ENCODE assay signal across 21 mouse cellular contexts in the genomic region with DNA sequence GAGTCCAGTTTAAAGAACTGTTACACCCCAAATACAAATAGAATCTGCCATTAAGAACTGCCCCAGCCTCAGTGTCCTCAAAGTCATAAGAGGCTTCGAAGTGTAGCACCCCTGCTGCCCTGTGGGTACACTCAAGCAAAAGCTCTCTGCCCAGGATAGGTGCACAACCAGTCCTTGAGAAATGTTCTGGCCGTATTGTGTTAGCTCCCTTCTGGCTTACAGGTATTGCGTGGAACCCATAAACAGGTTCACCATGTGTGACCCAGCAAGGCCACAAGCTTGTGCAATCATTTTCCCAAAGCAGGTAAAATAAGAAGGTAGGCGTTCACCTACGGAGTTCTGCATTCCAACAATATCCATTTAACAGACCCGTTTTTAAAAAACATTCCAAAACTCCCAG.
"Had no signal": no experiment of that assay in that cellular context is flagged by ENCODE, and none has a peak within 500 bp of the region (broad histone marks: within the 10 kb centered on the region; RNA-seq: fewer than 3 reads in every experiment).

No protein-coding gene starts in this region.

- DNase-seq: kidney, postnatal 10 days; kidney, postnatal 36 days; layer of hippocampus, postnatal 36 days; lung, postnatal 10 days; lung, postnatal 36 days; retina, postnatal 1 day; right cerebral cortex, postnatal 25 days; spleen, adult 18-20 months; thymus, postnatal 25 days had no signal

- H3K27ac ChIP-seq: kidney, embryonic 15.5 days; left cerebral cortex, adult 2 months; liver, embryonic 12.5 days; liver, embryonic 15.5 days; lung, embryonic 15.5 days; midbrain, embryonic 10.5 days; midbrain, embryonic 13.5 days; neural tube, embryonic 13.5 days; stomach, embryonic 15.5 days had no signal

- ATAC-seq: liver, embryonic 12.5 days; midbrain, embryonic 13.5 days; midbrain, embryonic 16.5 days had no signal

- H3K4me1 ChIP-seq: liver, embryonic 15.5 days had no signal

- H3K36me3 ChIP-seq: kidney, embryonic 15.5 days; liver, embryonic 12.5 days; liver, embryonic 15.5 days; lung, embryonic 15.5 days; midbrain, embryonic 10.5 days; midbrain, embryonic 13.5 days; neural tube, embryonic 13.5 days; stomach, embryonic 15.5 days had no signal

- H3K9me3 ChIP-seq: liver, embryonic 12.5 days; liver, embryonic 15.5 days; lung, embryonic 15.5 days; midbrain, embryonic 10.5 days; midbrain, embryonic 13.5 days; neural tube, embryonic 13.5 days; stomach, embryonic 15.5 days had no signal

- H3K4me3 ChIP-seq: kidney, embryonic 15.5 days; left cerebral cortex, adult 2 months; liver, embryonic 12.5 days; liver, embryonic 15.5 days; lung, embryonic 15.5 days; megakaryocyte, embryonic 14.5 days; midbrain, embryonic 10.5 days; midbrain, embryonic 13.5 days; myocyte; neural tube, embryonic 13.5 days; stomach, embryonic 15.5 days had no signal

- H3K4me2 ChIP-seq: kidney, embryonic 15.5 days; liver, embryonic 12.5 days; liver, embryonic 15.5 days; lung, embryonic 15.5 days; midbrain, embryonic 13.5 days; stomach, embryonic 15.5 days had no signal

- H3K9ac ChIP-seq: kidney, embryonic 15.5 days; liver, embryonic 12.5 days; liver, embryonic 15.5 days; lung, embryonic 15.5 days; midbrain, embryonic 13.5 days; neural tube, embryonic 13.5 days; stomach, embryonic 15.5 days had no signal

- H3K27me3 ChIP-seq: kidney, embryonic 15.5 days; lung, embryonic 15.5 days; stomach, embryonic 15.5 days had no signal
